Mouse (Mus musculus): ENCODE results near the gene Tspyl4.

Tspyl4 gene

DNA sequence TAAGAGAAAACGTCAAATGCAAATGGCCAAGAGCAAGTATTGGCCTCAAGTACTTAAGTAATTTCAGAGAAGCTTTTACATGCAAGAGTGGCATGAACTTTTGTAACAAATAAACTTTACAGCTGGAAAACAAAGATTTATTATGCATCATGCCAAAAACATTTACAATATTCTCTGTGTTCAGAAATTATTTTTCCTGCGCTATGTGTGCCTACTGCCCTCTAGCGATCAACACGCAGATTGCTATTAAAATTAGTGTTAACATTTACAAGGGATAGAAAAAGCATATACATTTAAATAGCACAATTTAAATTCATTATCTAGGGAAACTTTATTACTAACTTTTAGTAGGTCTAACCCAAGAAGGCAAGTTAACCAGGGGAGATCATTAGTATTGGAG lies 29.5 kb downstream of the Tspyl4 start:
- no peak for DNase-seq (ENCODE audit: low spot score)

DNA sequence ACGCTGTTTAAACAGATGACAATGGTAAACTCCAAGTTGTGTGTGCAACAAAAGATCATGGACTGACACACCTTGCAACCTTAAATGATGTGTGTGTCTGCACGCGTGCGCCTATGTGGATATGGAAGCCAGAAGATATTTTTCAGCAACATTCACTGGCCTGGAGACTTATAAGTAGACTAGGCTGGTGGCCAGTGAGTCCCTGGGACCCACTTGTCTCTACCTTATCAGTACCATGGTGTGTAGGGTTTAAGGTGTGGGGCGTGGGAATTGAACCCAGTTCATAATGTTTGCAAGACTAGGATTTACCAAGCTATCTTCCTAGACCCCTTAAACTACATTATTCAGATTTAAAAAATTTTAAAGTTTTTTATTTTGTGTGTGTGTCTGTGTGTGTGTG lies 29.9 kb downstream of the Tspyl4 start:
- no peak for DNase-seq (ENCODE audit: low spot score)

DNA sequence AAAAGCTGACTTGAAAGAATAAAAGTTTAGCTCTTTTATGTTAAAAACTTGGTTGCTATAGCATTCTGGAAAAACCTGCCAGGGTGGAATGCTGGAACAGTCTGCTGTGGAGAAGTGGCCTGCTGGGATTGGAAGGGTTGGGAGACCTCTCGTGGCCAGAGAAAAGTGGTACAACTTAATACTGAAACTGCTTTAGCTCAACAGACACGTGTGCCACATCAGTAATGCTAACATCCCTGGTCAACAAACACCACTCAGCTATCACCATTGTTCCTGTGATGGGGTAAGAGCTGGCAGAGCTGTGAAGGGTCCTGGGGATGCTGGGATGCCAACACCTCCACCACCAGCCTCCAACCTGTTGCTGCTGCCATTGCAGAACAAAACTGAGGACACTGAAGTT lies 31.1 kb downstream of the Tspyl4 start:
- peak; percentile 59 for DNase-seq (ENCODE audit: low spot score)

DNA sequence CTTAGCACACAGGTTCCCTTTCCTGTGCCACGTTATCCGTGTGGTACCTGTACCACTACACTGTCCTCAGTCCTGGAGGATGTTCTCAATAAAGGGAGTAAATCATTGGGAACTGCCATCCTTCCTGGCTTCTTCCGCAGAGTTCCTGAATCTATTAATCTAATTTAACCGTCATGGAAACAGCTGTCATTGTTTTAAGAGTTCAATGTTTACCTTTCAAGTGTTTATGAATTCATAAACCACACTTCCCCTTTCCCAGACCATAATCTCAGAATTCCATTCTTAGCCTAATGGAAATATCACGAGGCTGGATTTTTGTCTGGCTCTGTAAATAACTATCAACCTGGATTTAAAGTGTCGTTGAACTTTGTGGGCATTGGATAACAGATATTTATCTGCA lies 43.8 kb downstream of the Tspyl4 start:
- DNase-seq (ENCODE audit: low spot score) = no peak

DNA sequence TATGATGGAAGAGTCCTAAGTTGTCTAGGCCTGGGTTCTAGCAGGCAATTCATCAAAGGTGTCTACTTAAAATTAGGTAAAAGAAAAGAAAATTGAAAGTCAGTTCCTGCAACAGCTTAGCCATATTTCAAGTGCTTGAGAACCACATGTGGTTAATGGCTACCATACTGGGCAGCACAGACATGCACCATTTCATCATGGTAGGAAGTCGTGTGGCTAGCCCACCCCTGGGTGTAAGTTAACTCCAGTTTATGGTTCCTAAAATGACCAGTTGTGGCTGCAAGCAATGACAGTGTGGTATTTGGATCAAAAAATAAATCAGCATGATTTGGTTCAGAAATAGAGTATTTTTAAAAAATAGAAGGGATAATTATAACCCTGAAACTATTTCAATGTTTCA lies 44.6 kb downstream of the Tspyl4 start:
- DNase-seq (ENCODE audit: low spot score) = no peak
